Mouse (Mus musculus) lung, embryonic 14.5 days (tissue): ENCODE data around the gene Nf1. TPM values are rescaled to one million over a fixed set of nuclear protein-coding genes. Genes with fewer than 3 reads are reported as not detected.

ENCODE experiments used
- ATAC-seq: fragments of 200-750 bp; cut with Nextera tagmentation; 2 replicates; pipeline ENCODE4 v1.8.0; 2017; ENCODE audit warnings: mild to moderate bottlenecking, moderate TSS enrichment, moderate library complexity; ENCODE audit not compliant: insufficient read depth
- DNase-seq: peaks from one replicate; pipeline ENCODE4 v3.0.0-alpha.2; 2015
- H3K27ac ChIP-seq: fragments of 300-500 bp; sonication (generic); 2 replicates; pipeline ENCODE4 v1.5.1; 2014; ENCODE audit warnings: low read depth, mild to moderate bottlenecking, moderate library complexity
- H3K27me3 ChIP-seq: fragments of 300-500 bp; sonication (generic); 2 replicates; pipeline ENCODE4 v1.6.1; 2014; ENCODE audit warnings: low read length, control low read depth; ENCODE audit not compliant: insufficient read depth
- H3K36me3 ChIP-seq: fragments of 300-500 bp; sonication (generic); 2 replicates; pipeline ENCODE4 v1.6.1; 2014; ENCODE audit warnings: control low read depth; ENCODE audit not compliant: insufficient read depth
- H3K4me1 ChIP-seq: fragments of 300-500 bp; sonication (generic); 2 replicates; pipeline ENCODE4 v1.6.1; 2014; ENCODE audit warnings: antibody characterized with exemption, control low read depth; ENCODE audit not compliant: insufficient read depth
- H3K4me2 ChIP-seq: fragments of 300-500 bp; sonication (generic); 2 replicates; pipeline ENCODE4 v1.6.1; 2014; ENCODE audit warnings: mild to moderate bottlenecking
- H3K4me3 ChIP-seq: fragments of 300-500 bp; sonication (generic); 2 replicates; pipeline ENCODE4 v1.5.1; 2014; ENCODE audit warnings: low read depth, low read length
- H3K9ac ChIP-seq: fragments of 300-500 bp; sonication (generic); 2 replicates; pipeline ENCODE4 v1.6.1; 2014
- H3K9me3 ChIP-seq: fragments of 300-500 bp; sonication (generic); 2 replicates; pipeline ENCODE4 v1.6.1; 2016; ENCODE audit warnings: low read depth, low read length, control low read depth
- CTCF ChIP-seq: IDR thresholded peaks from 2 replicates; pipeline ENCODE4 v1.5.1; 2016; ENCODE audit warnings: antibody characterized with exemption, low read depth
- WGBS: fragments of 180-500 bp; shearing (Covaris S2); extraction: QIAGEN DNeasy Blood & Tissue Kit; methylation state at CpG from one replicate; pipeline ENCODE4 v1.1.7; 2014; 5-methylcytosine and 5-hydroxymethylcytosine counted together
- polyA plus RNA-seq: library from polyadenylated mRNA; unstranded; fragments of >200 nt; fragmentation: Nextera tagmentation; extraction: Ambion mirVana; gene quantifications from 2 replicates; pipeline ENCODE4 v1.2.1, GENCODE M21; 2014

Nf1 gene
- polyA plus RNA-seq, 1 experiment from 2014 or later, result 12.6 TPM

GRCm38 (mm10) chr11:79521930-79522329, 182.4 kb downstream of the Nf1 start:
- H3K9me3 ChIP-seq, result no peaks in the 10 kb centered on the region
- H3K9ac ChIP-seq, result no peak overlapping the region
- H3K4me3 ChIP-seq, result no peak overlapping the region
- H3K36me3 ChIP-seq, result peaks cover 4% of the 10 kb centered on the region; the same call in 1 of the 2 replicates
- TF ChIP-seq CTCF, result no peak
- H3K4me2 ChIP-seq, result no peak overlapping the region
- H3K27me3 ChIP-seq, result no peaks in the 10 kb centered on the region
- no peak for ATAC-seq
- H3K4me1 ChIP-seq, result no peaks in the 10 kb centered on the region
- no peak for DNase-seq
- H3K27ac ChIP-seq, result no peak overlapping the region

GRCm38 (mm10) chr11:79522944-79523343, 183.5 kb downstream of the Nf1 start:
- Histone ChIP-seq H3K9ac (no peak overlapping the region), H3K4me2 (no peak overlapping the region), H3K27me3 (no peaks in the 10 kb centered on the region), H3K4me3 (no peak overlapping the region), H3K4me1 (no peaks in the 10 kb centered on the region), H3K27ac (no peak overlapping the region), H3K9me3 (no peaks in the 10 kb centered on the region), H3K36me3 (peaks cover 7% of the 10 kb centered on the region; the same call in 1 of the 2 replicates)
- WGBS, result 72% methylated on average over 1 of the region's 1 CpGs
- DNase-seq (no peak), ATAC-seq (no peak)
- TF ChIP-seq CTCF, result no peak

GRCm38 (mm10) chr11:79523560-79524309, 184.2 kb downstream of the Nf1 start, which contains the start of gene Evi2b:
TSS of gene Evi2b (minus strand) at chr11:79523762.
- Histone ChIP-seq H3K4me2 (no peak within 1 kb of the TSS), H3K4me1 (no peaks in the 10 kb centered on the region), H3K9me3 (no peaks in the 10 kb centered on the region), H3K27ac (no peak within 1 kb of the TSS; the same call in 1 of the 2 replicates), H3K9ac (no peak within 1 kb of the TSS), H3K4me3 (no peak within 1 kb of the TSS), H3K27me3 (no peaks in the 10 kb centered on the region), H3K36me3 (peaks cover 7% of the 10 kb centered on the region; the same call in 1 of the 2 replicates)
- no peak for TF ChIP-seq CTCF
- no peak for DNase-seq
- ATAC-seq, result no peak
- WGBS, result 66% methylated on average over 10 of the region's 10 CpGs

- no peak overlapping the region for H3K9ac ChIP-seq
- no peaks in the 10 kb centered on the region for H3K4me1 ChIP-seq
- WGBS, result 76% methylated on average over 1 of the region's 1 CpGs
- H3K36me3 ChIP-seq, result peaks cover 7% of the 10 kb centered on the region; the same call in 1 of the 2 replicates
- no peak for TF ChIP-seq CTCF
- ATAC-seq (no peak), DNase-seq (no peak)
- no peak overlapping the region; the same call in 1 of the 2 replicates for H3K27ac ChIP-seq
- no peaks in the 10 kb centered on the region for H3K27me3 ChIP-seq
- no peak overlapping the region for H3K4me2 ChIP-seq
- no peak overlapping the region for H3K4me3 ChIP-seq
- no peaks in the 10 kb centered on the region for H3K9me3 ChIP-seq
These were observed 184.8 kb downstream of the Nf1 start for GRCm38 (mm10) chr11:79524310-79524575.

- H3K4me1 ChIP-seq, result no peaks in the 10 kb centered on the region
- 85% methylated on average over 3 of the region's 3 CpGs for WGBS
- H3K9ac ChIP-seq, result no peak overlapping the region
- no peak overlapping the region for H3K4me3 ChIP-seq
- H3K27me3 ChIP-seq, result no peaks in the 10 kb centered on the region
- no peak overlapping the region for H3K4me2 ChIP-seq
- peaks cover 17% of the 10 kb centered on the region; the same call in 1 of the 2 replicates for H3K36me3 ChIP-seq
- ATAC-seq (no peak), DNase-seq (no peak)
- H3K27ac ChIP-seq, result no peak overlapping the region
- H3K9me3 ChIP-seq, result no peaks in the 10 kb centered on the region
- TF ChIP-seq CTCF, result no peak
These were observed 187.1 kb downstream of the Nf1 start for GRCm38 (mm10) chr11:79526549-79526948.

- DNase-seq (no peak), ATAC-seq (no peak)
- Histone ChIP-seq H3K4me1 (no peaks in the 10 kb centered on the region), H3K9me3 (no peaks in the 10 kb centered on the region), H3K9ac (no peak overlapping the region), H3K36me3 (peaks cover 21% of the 10 kb centered on the region; the same call in 1 of the 2 replicates), H3K4me2 (no peak overlapping the region), H3K27ac (no peak overlapping the region), H3K4me3 (no peak overlapping the region), H3K27me3 (no peaks in the 10 kb centered on the region)
- 64% methylated on average over 15 of the region's 15 CpGs for WGBS
- no peak for TF ChIP-seq CTCF
These were observed 187.7 kb downstream of the Nf1 start for GRCm38 (mm10) chr11:79527015-79527738.

GRCm38 (mm10) chr11:79527739-79528384, 188.4 kb downstream of the Nf1 start:
- ATAC-seq (no peak), DNase-seq (no peak)
- Histone ChIP-seq H3K9ac (no peak overlapping the region), H3K9me3 (no peaks in the 10 kb centered on the region), H3K4me2 (no peak overlapping the region), H3K36me3 (peaks cover 21% of the 10 kb centered on the region; the same call in 1 of the 2 replicates), H3K4me1 (no peaks in the 10 kb centered on the region), H3K27me3 (no peaks in the 10 kb centered on the region), H3K27ac (no peak overlapping the region), H3K4me3 (no peak overlapping the region)
- WGBS, result 84% methylated on average over 5 of the region's 5 CpGs
- TF ChIP-seq CTCF, result no peak
